Mouse (Mus musculus) layer of hippocampus, adult 18-20 months (tissue): ENCODE measurements around the gene Slco2b1. TPM values are rescaled to one million over a fixed set of nuclear protein-coding genes. Genes with fewer than 3 reads are reported as not detected.

Experiments
- DNase-seq, 2 experiments: peaks; one replicate each; pipeline ENCODE4 v3.0.0; 2022; ENCODE audit warnings: low spot score in 2 of 2
- total RNA-seq, 2 experiments: library from RNA; stranded (reverse); gene quantifications; 2 replicates each; pipeline ENCODE4 v1.2.3; 2021

Gene Slco2b1
- total RNA-seq, 2 experiments from 2014 or later, result 11.9 to 12.2 TPM

DNA sequence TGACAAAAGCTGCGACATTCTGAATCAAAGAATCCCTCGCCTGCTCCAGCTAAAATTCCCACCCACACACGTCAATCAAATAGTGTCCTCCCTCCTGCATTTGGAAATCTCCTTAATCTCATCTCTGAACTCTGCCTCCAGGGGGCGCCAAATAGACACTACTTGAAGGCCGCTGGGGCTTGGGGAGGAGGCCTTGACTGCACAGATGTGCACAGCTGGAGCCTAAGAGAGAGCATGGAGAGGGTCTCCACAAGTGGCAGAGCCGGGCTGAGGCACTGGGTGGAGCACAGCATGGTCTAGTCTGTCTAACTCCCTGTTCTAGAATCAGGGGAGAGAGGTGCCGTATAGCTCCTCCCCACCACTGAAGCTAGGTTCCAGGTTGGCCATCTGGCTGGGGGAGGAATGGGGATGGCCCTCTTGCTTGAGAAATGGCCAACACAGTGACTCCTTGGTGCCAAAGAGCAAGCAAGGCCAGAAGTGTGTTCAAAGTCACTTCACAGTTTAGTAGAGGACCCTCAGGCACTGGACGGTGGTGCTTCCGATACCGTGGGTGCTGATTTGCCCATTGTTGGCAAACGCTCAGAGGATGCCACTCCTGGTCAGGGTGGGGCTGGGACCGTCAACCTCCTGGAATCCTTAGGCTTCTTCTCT, 51.6 kb downstream of the Slco2b1 start:
- peak; percentile 71 to 83 for DNase-seq

DNA sequence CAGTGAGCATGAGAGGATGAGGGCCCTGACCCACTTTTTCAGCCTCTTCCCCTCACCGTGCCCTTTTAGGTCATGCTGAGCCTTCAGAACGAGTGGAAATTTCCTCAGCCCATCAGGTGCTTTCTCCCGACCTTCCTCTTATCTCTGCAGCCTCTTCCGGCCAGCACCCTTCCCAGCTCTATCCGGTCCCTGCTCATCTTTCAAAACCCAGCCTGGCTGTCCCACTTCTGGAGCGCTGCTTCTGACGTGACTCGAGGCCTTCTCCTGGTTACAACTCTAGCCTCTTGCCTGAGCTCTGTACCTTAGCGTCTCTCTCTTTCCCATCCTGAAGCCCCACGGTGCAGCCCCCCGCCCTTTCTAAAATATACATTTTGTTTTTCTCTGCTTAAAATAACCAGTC, 56.9 kb downstream of the Slco2b1 start:
- no peak for DNase-seq

DNA sequence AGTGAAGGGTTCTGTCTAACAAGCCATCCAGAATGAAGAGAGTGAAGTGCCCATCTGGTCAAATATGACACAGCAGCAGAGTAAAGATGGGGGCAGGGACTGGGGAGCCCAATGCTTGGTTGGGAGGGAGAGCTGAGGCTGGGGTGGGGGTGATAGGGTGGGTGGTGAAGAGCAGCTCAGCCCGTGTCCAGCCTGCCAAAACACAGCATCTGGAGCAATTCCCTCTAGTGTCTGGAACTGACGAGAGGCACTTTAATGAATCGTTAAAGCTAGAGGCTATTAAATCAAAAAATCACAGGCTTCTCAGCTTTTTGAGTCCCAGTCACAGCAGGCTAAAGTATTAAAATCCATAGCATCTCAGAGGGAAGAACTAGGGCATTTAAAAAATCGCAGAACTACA, 61.6 kb downstream of the Slco2b1 start:
- DNase-seq, result no peak

DNA sequence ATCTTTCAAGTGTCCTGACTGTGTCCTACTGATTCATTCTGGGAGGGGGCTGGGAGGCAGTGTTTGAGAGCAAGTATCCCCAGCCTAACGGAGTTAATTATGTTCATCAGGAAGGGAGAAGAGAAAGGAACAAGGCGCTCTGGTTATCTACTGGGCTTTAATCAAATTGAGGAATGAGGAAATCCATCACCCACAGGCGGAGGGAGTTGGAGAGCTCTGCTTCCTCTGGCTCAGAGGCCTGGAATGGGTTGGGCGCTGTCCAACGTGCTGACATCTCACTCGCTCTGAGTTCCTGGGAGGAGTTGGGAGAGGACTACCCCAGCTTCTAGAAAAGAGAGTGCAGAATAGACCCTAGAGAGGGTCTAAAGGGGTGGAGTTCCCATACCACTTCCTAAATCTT, 62.5 kb downstream of the Slco2b1 start:
- DNase-seq, result no peak

DNA sequence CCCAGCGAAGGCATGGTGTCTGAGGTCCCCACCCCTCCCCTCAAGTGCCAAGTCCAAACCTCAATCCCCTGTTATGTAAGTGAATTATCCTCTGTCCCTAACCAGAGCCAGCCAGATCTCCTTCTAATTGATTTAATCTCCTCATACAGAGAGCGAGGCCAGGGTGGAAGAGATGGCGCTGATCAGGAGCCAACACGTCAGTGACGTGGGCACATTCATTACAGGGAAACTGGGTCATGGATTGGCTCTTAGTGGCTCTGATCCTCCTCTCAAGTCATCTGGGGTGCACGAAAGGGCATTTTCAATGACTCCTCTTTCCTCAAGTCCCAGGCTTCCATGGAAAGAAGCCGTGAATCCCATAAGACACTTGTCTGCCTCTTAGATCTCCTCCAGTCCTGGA, 66.4 kb downstream of the Slco2b1 start:
- no peak for DNase-seq

DNA sequence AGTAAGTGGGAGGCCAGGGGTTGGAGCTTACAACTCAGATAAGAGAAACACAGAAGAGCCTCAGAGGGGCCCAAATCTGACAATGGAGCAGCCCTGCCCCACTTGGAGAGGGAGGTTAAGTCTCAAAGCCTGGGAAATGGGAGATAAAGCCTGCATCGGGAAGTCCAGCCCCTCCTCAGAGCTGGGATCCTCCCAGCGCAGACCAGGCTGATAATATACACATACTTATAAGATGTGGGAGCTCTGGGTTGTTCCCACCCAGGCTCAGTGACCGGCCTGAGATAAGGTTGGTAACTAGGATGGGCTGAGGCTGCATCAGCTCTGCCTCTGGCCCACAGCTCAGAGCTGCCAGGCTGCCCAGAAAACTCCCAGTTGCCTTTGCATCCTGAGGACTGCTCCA, 69.1 kb downstream of the Slco2b1 start:
- no peak for DNase-seq

DNA sequence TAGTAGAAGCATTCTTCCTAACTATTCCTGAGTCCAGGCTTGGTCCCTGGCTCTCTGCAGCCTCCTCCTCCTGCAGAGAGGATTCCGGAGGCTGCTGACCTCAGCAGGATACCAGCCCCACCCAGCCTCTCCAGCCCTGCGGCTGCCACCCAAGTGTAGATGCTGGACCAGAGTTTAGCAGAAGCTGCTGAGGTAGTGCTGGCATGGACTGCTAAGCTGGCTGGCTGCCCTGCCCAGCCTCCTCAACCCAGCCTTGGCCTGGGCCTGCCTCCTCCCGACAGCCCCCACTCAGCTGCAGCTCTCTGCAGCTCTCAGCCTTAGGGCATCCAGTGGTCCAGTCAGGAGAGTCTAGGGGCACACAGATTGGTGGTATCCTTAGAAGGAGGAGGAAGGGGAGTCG, 69.9 kb downstream of the Slco2b1 start:
- no peak for DNase-seq

DNA sequence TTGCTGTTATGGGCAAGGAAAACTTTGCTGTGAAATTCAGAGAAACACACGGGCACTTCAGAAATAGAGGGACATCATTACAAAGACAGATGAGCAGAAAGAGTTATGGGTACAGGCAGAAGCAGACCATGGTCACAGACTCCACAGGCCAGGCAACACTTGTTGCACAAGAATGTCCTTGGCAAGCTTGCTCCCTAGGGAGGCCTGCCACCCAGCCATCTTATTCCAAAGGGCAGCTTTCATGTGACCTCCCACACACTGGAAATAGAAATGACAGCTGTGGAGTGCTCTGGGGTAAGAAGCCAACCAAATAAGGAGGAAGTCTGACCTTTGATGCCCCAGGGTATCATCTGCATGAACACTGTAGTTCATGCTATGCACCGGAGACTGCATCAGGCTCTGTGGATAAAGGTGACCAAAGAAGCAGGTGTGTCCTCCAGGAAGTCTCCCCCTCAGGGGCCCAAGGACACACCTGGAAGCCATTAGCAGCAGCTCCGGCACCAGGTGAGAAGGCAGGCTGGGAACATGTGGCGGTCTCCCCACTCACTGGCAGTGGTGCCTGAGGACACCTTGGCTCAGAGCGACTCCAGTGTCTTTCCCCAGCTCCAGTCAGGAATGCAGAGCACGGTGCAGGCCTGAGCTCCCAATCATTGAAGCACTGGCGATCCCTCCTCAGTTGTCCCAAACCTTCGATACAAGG, 77.0 kb downstream of the Slco2b1 start:
- DNase-seq, result no peak

DNA sequence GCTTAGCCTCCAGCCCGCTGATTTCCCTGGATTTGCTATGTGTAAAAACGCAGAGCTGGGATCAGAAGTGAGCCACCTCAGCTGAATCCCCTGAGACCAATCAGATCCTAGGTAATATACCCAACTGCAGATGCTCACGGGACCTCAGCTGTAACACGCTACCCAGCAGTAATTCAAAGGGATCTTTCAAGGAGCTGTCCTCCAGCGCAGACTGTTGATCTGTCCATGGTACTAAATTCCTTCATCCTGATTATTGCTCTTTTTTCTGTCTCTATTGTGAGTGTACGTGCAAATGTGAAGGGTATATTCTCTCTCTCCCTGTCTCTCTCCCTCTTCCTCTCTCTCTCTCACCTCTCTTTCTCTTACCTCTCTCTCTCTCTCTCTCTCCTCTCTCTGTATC, 78.9 kb downstream of the Slco2b1 start:
- no peak for DNase-seq

DNA sequence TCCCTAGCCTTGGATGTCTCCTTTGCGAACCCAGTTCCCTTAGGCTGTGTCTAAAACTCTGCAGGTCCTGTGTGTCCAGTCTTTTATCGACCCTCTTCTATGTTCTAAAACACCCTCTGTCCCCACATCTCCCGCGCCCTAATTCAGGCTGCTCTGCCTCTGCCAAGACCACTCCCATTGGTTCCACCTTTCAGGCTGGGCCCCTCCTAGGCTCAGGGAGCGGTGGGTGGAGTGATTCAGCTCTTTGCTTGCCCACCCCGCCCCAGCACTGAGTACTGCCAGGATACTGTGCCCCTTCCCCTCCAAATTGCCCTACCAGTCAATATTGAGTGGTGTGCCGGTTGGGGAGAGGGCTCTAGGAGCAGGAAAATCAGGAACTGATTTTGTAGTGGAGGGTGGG, 83.8 kb downstream of the Slco2b1 start:
- no peak for DNase-seq

DNA sequence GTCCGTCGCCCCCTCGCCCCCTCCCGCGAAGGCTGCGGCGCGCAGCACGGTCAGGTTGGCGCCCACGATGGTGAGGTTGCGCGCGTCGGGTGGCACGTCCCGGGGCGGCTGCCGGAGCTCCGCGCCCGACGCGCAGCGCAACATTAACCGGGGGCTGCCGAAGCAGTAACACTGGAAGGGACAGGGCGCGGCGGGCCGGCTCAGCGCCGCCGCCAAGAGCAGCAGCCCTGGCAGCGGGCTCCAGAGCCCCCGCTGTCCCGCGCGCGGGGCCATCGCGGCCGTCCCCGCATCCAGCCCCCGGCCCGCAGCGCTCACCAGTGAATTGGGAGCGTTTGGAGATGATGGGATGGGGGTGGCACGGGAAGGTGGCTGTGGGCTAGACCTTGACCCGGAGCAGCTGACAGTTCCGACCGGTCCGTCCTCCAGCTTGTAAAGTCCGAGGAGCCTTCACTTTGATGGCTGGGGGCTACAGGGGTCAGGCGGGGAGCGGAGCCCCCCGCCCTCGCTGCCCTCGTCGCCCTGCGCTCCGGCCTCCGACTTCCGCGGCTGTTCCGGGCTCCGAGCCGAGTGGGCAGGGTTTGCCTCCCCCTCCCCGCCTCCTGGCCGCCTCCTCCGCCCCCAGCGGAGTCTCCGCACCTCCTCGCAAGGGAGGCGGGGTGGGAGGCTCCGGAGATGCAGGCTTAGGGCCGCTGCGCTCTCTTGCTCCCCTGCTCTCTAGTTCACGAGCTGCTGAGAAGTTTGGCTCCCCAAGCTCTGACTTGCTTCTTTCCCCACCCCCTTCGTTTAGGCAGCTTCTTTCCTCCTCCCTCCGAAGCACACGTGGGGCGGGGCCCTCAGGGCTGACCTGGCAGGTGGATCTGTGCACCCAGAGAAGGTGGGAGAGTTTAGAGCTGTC, 84.5 kb downstream of the Slco2b1 start, which contains the start of gene Tpbgl:
Gene Tpbgl (minus strand): TSS at position 728 of the 895 bp plus-strand sequence.
- DNase-seq, result peak in 1 of 2 experiments; percentile 42

DNA sequence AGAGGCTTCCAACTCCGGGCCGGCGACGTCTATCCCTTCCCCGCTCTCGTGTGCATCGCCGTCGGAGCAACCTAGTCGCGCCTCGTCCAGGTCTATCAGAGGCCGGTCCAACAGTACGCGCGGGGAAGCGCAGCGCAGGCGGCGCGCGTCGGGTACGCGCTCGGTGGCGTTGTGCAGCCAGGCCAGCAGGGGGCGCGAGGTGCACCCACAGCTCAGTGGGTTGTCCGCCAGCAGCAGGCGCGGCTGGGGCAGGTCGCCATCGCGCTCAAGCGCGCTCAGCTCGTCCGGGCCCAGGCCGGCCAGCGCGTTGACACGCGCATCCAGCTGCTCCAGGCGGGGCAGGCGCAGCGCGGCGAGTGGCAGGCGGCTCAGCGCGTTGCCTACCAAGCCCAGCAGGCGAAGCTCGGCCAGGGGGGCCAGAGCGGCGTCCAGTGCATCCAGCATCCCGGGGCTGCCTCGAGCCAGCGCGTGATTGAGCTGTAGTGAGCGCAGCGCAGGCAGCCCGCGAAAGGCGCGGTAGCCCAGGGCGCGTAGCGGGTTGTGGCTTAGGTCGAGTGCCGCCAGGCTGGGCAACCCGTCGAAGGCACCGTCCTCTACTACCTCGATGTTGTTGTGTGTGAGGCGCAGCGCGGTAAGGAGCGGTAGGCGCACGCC, 85.3 kb downstream of the Slco2b1 start:
- DNase-seq, result peak; percentile 82 to 92

DNA sequence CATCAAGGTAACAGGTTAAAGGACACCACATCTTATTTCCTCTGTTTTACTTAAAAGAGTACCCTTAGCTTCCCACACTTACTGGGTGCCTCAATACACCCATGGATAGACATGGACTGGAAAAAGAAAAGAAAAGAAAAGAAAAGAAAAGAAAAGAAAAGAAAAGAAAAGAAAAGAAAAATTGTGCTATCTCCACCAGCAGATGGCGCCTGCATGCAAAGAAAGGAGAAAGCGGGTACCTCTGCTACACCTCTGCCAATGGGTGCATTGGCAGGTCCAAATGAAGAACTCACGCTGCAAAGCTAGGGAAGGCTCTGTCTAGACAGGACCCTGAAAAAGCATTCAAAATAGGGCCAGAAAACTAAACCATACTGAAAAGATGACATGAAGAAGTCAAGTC, 92.3 kb downstream of the Slco2b1 start:
- peak in 1 of 2 experiments; percentile 54 for DNase-seq

DNA sequence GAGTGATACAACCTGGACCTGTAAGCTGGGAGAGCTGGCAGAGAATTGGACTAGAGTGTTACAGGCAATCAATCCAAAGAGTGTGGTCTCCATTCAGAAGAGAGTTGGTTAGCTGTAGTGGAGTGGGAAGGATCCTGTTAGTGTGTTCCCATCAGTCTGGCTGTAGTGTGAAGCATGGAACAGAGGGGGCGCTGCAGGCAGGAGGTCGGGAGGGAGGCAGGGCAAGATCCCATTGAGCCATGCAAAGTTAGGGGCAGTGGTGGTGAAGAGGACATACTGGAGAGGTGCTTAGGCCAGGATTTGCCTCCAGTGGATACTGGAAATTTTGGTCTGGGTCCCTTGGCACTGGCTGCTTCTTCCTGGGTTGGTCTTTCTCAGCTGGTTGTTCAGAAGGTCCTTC, 92.9 kb downstream of the Slco2b1 start:
- no peak for DNase-seq

Other genes with a start within 250 kb of the Slco2b1 start
- gene Klhl35, start 245.3 kb downstream of the Slco2b1 start, total RNA-seq, result 1 to 10 TPM; 2.2 to 2.3 TPM
- gene Rps3, start 227.6 kb downstream of the Slco2b1 start, total RNA-seq, result 100 to 1,000 TPM; 288 to 291 TPM
- gene Arrb1, start 175.9 kb downstream of the Slco2b1 start, total RNA-seq, result 100 to 1,000 TPM; 143 to 168 TPM
- 1 to 10 TPM; 5.5 to 6.3 TPM for gene Tpbgl, start 84.2 kb downstream of the Slco2b1 start, total RNA-seq
- not detected for gene Olfr520, start 18.9 kb upstream of the Slco2b1 start, total RNA-seq
- gene Olfr521, start 52.2 kb upstream of the Slco2b1 start, total RNA-seq, result not detected
- gene Neu3, start 117.1 kb upstream of the Slco2b1 start, total RNA-seq, result 1 to 10 TPM; 2.7 to 2.8 TPM
- gene Xrra1, start 147.8 kb upstream of the Slco2b1 start, total RNA-seq, result 1 to 10 TPM; 1.2 TPM
- 10 to 100 TPM; 97.3 to 99.4 TPM for gene Spcs2, start 152.1 kb upstream of the Slco2b1 start, total RNA-seq